Mouse (Mus musculus) forebrain, embryonic 13.5 days (tissue): ENCODE results near the gene Itm2c. TPM values are rescaled to one million over a fixed set of nuclear protein-coding genes. Genes with fewer than 3 reads are reported as not detected.
A peak's percentile ranks its signal among the peaks of the same experiment; 100 is the strongest.

Source experiments
- ATAC-seq: fragments of 200-750 bp; cut with Nextera tagmentation; 2 replicates; pipeline ENCODE4 v1.8.0; 2017
- H3K27ac ChIP-seq: fragments of 300-500 bp; sonication (generic); 2 replicates; pipeline ENCODE4 v1.5.1; 2015; ENCODE audit warnings: inconsistent platforms, mild to moderate bottlenecking, moderate library complexity
- H3K27me3 ChIP-seq: fragments of 300-500 bp; sonication (generic); 2 replicates; pipeline ENCODE4 v1.6.1; 2015; ENCODE audit warnings: mild to moderate bottlenecking, inconsistent platforms
- H3K36me3 ChIP-seq: fragments of 300-500 bp; sonication (generic); 2 replicates; pipeline ENCODE4 v1.6.1; 2015; ENCODE audit warnings: mild to moderate bottlenecking, inconsistent platforms; ENCODE audit not compliant: poor library complexity, severe bottlenecking
- H3K4me1 ChIP-seq: fragments of 300-500 bp; sonication (generic); 2 replicates; pipeline ENCODE4 v1.6.1; 2015; ENCODE audit warnings: inconsistent platforms
- H3K4me2 ChIP-seq: fragments of 300-500 bp; sonication (generic); 2 replicates; pipeline ENCODE4 v1.6.1; 2015; ENCODE audit warnings: inconsistent platforms, mild to moderate bottlenecking, moderate library complexity
- H3K4me3 ChIP-seq: fragments of 300-500 bp; sonication (generic); 2 replicates; pipeline ENCODE4 v1.5.1; 2015; ENCODE audit warnings: mild to moderate bottlenecking, inconsistent platforms
- H3K9ac ChIP-seq: fragments of 300-500 bp; sonication (generic); 2 replicates; pipeline ENCODE4 v1.6.1; 2015; ENCODE audit warnings: mild to moderate bottlenecking, inconsistent platforms
- H3K9me3 ChIP-seq: fragments of 300-500 bp; sonication (generic); replicated peaks from 2 replicates; pipeline ENCODE4 v1.6.1; 2016; ENCODE audit warnings: inconsistent platforms
- WGBS: fragments of 180-500 bp; shearing (Covaris S2); methylation state at CpG from one replicate; pipeline ENCODE4 v1.1.7; 2015; 5-methylcytosine and 5-hydroxymethylcytosine counted together
- polyA plus RNA-seq: library from polyadenylated mRNA; unstranded; fragments of >200 nt; fragmentation: Nextera tagmentation; extraction: Ambion mirVana; gene quantifications from 2 replicates; pipeline ENCODE4 v1.2.1, GENCODE M21; 2015

The Itm2c gene
- polyA plus RNA-seq, 1 experiment from 2014 or later: 124 TPM

DNA sequence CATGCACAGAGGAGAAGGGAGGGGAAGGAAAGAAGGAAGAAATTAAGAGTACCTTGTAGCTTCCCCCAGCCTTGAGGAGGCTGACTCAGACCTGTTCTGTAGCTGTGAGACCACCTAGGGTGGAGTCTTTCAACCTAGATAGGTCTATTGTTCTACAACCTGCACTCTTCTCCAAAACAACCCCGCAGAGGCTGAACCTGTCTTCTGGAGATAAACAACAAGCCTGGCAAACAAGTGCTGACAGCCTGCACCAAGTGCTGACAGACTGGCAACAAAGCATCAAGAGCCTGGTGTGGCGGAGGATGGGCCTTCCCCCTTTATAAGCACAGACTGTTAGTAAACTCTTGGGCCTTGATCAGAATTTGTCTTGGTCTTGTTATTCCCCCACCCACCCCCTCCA is 23.5 kb upstream of the Itm2c start:
- Histone ChIP-seq H3K27ac (no peak overlapping the region), H3K9ac (no peak overlapping the region), H3K36me3 (no peaks in the 10 kb centered on the region), H3K4me3 (no peak overlapping the region), H3K9me3 (peaks cover 8% of the 10 kb centered on the region), H3K27me3 (no peaks in the 10 kb centered on the region), H3K4me2 (no peak overlapping the region), H3K4me1 (no peaks in the 10 kb centered on the region)
- ATAC-seq: no peak
- 82% methylated on average over 2 of the region's 2 CpGs for WGBS

DNA sequence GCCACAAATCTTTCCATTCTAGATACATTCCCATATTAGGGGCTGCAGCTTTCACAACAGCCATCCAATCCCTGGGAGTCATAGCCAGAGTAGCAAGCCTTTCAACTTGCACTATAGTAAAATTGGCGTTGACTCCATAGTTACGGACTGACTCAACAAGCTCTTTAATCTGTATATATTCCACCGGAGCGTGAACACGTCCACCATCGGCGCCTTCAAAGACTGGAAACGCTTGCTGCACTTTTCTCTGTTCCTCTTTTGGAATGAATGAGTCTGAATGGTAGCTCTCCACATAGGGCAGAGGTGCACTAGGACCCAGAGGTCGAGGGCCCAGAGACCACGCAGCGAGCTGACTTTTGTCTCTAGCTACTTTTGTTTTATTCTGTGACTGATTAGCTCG is 12.1 kb upstream of the Itm2c start:
- Histone ChIP-seq H3K9me3 (peaks cover 31% of the 10 kb centered on the region), H3K27me3 (no peaks in the 10 kb centered on the region), H3K9ac (no peak overlapping the region), H3K4me1 (no peaks in the 10 kb centered on the region), H3K4me3 (no peak overlapping the region), H3K36me3 (no peaks in the 10 kb centered on the region), H3K27ac (no peak overlapping the region), H3K4me2 (no peak overlapping the region)
- 93% methylated on average over 12 of the region's 12 CpGs for WGBS
- no peak for ATAC-seq

DNA sequence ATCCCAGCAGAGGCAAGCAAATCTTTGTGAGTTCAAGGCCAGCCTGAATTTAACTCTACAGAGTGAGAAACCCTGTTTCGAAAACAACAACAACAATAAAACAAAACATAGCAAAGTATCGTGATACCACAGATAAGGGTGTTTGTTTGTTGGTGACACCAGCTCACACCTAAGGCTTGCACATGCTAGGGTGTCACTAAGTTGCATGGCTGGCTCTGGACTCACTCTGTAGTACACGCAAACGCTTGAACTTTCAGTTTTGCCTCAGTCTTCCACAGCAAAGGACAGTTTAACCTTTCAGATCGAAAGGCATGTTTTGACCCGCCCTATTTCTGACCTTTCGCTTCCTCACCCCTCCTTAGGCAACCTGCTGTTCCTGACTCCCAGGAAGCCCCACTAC is 6.9 kb upstream of the Itm2c start:
- 93% methylated on average over 7 of the region's 7 CpGs for WGBS

DNA sequence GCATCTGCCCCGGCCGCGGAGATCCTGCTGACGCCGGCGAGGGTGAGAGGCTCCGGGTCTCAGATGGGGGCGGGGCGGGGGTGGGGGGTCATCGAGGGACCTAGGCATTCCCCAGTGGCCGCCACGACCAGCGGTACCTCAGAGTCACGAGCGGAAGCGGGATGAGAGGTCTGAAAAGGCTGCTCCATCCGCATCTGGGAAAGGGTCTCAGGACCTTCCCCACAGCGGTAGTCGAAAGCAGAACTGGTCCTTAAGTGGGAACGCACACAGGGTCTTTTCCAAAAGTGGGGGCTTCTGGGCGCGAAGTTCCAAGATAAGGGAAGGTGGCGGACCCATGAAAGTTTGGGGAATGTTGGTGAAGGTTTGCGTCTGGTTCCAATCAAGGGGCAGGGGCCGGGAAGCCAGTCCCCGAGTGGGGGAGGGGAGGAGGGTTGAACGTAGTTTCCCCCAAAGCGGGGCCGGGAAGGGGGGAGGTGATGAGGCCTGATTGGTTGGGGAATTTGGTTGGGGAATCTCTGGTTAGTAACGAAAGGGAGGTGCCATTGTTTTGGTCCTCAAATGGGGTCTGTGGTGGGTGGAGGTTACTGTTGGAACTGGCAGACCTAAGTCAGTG is 773 bp downstream of the Itm2c start:
- H3K9me3 ChIP-seq: no peaks in the 10 kb centered on the region
- no peaks in the 10 kb centered on the region for H3K36me3 ChIP-seq
- ATAC-seq: peak; percentile 48
- H3K9ac ChIP-seq: peak overlapping the region; percentile 77
- peak overlapping the region; percentile 77 for H3K27ac ChIP-seq
- peak overlapping the region; percentile 89 for H3K4me2 ChIP-seq
- peaks cover 54% of the 10 kb centered on the region for H3K4me1 ChIP-seq
- peak overlapping the region; percentile 70 for H3K4me3 ChIP-seq
- H3K27me3 ChIP-seq: no peaks in the 10 kb centered on the region
- 1% methylated on average over 29 of the region's 30 CpGs for WGBS

More for the DNA sequence above, 6.9 kb upstream of the Itm2c start:
- Histone ChIP-seq H3K4me2 (no peak overlapping the region), H3K36me3 (no peaks in the 10 kb centered on the region), H3K27me3 (no peaks in the 10 kb centered on the region), H3K27ac (no peak overlapping the region), H3K9me3 (peaks cover 8% of the 10 kb centered on the region), H3K9ac (no peak overlapping the region), H3K4me3 (no peak overlapping the region), H3K4me1 (no peaks in the 10 kb centered on the region)
- ATAC-seq: no peak

DNA sequence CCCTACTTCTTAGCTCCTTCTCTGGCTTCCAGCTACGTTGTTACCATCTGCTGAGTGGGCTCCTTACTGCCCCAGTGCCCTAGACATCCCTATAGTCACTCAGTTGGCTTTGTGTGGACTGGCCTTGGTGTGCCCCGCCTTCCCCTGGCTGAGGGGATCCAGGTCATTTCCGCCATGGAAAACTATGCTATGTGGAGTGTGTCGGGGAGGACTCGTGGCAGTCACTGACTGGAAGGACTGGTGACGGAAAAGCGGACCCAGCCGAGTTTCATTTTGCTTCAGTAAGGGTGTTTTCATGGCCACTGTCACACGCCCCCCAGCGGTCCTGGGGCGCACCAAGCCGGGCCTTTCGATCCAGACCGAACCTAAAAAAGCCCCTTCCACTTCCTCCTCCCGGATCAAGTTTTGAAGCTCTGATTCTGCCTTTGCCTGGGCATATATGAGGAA is 1.3 kb downstream of the Itm2c start:
- no peaks in the 10 kb centered on the region for H3K9me3 ChIP-seq
- WGBS: 1% methylated on average over 15 of the region's 15 CpGs
- no peaks in the 10 kb centered on the region for H3K27me3 ChIP-seq
- H3K9ac ChIP-seq: peak overlapping the region; percentile 77
- ATAC-seq: peak; percentile 42
- H3K27ac ChIP-seq: peak overlapping the region; percentile 77
- H3K4me3 ChIP-seq: peak overlapping the region; percentile 70
- H3K4me2 ChIP-seq: peak overlapping the region; percentile 89
- H3K4me1 ChIP-seq: peaks cover 60% of the 10 kb centered on the region
- no peaks in the 10 kb centered on the region for H3K36me3 ChIP-seq

DNA sequence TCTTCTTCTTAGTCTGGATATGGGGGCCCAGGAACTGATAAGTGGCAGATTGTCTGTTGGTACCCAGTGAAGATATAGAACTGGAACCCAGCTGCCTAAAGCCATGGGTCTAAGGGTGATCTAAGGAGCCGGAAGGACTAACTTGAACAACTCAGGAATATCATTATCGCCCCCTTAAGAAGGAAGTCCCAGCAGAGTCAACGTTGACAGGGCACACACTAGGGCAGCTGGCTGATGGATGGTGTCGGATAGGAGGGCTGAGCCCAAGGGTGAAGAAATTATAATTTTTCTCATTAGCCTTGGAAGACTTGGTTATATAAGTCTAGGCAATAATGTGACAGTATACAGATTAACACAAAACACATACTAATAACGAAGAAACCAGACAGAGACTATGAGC is 2.0 kb downstream of the Itm2c start:
- Histone ChIP-seq H3K4me2 (peak overlapping the region; percentile 89), H3K4me3 (peak overlapping the region; percentile 70), H3K27ac (peak overlapping the region; percentile 77; the same call in 1 of the 2 replicates), H3K36me3 (no peaks in the 10 kb centered on the region), H3K4me1 (peaks cover 67% of the 10 kb centered on the region), H3K27me3 (no peaks in the 10 kb centered on the region), H3K9ac (peak overlapping the region; percentile 77), H3K9me3 (no peaks in the 10 kb centered on the region)
- WGBS: 67% methylated on average over 5 of the region's 5 CpGs
- ATAC-seq: no peak

DNA sequence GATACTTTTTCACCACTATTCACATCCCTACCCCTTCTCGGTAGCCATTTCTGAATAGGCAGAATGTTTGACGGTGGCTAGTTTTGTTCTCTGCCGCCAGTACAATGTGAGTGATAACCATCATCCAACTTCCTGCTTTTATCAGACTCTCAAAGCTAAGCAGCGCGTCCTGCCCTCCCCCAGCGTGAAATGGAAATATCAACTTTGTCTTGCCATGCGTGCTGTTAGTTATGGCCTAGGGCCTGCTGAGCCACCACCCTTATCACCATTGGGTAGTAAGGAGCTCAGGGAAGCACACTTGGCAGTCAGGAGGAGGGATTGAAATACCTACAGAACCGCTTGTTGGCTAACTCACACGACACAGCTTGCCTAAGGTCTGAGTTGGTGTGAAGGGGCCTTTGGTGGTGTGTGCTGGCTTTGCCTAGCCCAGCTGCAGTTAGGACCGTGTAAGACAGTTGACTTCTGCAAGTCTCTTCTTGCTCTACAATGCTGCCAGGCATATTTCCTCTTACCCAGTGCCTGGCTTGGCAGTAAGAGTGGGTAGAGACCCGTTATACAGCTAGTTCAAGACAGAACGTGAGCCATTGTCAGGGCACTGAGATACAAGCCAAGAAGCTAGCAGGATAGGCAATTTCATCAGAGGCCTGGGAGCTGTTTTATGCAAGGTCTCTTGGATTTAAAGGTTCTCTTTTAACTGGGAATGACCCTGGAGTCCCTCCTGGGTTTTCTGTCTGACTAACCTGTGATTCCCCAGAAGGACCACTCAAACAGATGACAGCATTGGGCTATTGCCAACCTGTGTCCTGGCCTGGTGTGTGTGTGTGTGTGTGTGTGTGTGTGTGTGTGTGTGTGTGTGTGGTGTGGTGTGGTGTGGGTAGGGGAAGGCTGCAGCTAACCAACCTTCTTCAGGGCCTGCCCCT is 3.0 kb downstream of the Itm2c start:
- H3K36me3 ChIP-seq: no peaks in the 10 kb centered on the region
- peak overlapping the region; percentile 89 for H3K4me2 ChIP-seq
- no peak for ATAC-seq
- WGBS: 72% methylated on average over 12 of the region's 12 CpGs
- no peaks in the 10 kb centered on the region for H3K9me3 ChIP-seq
- H3K9ac ChIP-seq: peak overlapping the region; percentile 51
- peak overlapping the region; percentile 87 for H3K27ac ChIP-seq
- H3K4me1 ChIP-seq: peaks cover 76% of the 10 kb centered on the region
- peak overlapping the region; percentile 70; the same call in 1 of the 2 replicates for H3K4me3 ChIP-seq
- H3K27me3 ChIP-seq: no peaks in the 10 kb centered on the region

DNA sequence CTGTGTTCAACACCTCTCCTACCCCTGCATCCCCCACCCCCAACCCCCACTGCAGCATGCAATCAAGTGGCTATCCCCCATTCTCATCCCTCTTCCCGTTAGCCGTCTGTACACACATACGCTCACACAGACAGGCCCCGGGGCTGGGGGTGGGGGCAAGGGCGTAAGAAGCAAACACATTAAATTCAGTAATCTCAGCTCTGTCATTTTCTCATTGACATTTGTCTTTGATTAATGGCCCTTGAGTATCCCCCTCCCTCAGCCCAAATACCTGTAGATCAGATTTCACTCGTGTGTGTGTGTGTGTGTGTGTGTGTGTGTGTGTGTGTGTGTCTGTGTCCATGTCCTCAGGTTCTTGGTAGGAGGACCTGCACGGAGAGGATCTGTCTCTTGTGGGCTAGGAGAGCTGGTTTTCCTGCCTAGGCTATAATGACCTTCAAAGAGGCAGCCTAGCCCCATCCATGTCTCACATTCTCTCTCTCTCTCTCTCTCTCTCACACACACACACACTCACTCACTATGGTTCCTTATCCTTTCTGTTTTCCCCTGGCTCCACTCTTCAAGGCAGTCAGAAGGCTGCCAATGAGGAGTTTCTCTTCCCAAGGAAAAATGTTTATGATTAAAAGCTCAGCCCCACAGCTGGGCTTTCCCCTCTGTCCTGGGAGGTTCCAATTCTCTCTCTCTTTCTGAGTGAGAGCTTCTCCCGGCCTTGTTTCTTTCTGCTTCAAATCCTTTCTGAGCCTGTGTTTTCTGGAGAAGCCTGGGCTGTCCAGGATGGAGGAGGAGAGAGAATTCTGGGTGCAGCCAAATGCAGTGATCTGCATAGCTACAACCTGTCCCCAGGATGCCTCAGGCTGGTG is 4.0 kb downstream of the Itm2c start:
- Histone ChIP-seq H3K9me3 (no peaks in the 10 kb centered on the region), H3K9ac (peak overlapping the region; percentile 50), H3K4me3 (peak overlapping the region; percentile 3), H3K4me1 (peaks cover 87% of the 10 kb centered on the region), H3K4me2 (peak overlapping the region; percentile 89), H3K36me3 (peaks cover 4% of the 10 kb centered on the region), H3K27me3 (no peaks in the 10 kb centered on the region), H3K27ac (peak overlapping the region; percentile 87)
- 24% methylated on average over 8 of the region's 8 CpGs for WGBS
- no peak for ATAC-seq

DNA sequence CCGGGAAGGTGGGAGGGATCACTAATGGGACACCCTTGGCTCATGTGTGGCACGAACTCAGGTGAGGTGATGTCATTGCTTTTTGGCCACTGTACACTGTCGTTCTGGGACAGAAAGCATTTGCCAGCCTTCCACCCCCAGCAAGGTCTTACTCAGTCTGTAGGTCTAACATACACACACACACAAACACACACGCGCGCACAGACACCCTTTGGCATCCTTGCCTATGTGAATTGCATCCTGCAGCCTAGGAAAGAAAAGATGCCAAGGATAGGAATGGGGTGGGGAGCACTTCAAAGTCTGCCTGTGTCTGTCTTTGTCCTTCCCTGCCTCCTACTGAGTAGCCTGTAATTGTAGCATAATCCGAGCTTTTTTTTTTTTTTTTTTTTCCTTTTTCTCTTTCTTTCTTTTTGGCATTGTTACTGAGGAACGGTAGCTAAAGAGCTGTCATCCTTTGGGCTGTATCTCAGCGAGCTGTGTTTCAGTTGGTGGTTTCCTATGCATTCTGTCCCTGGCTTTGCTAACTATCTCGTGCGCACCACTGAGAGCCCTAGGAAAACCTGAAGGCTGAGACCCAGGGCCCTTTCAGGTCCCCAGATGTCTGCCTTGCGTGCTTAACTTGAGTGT is 4.8 kb downstream of the Itm2c start:
- Histone ChIP-seq H3K4me3 (peak overlapping the region; percentile 2), H3K9ac (peak overlapping the region; percentile 50), H3K4me2 (peak overlapping the region; percentile 89), H3K4me1 (peaks cover 85% of the 10 kb centered on the region), H3K36me3 (peaks cover 11% of the 10 kb centered on the region), H3K27ac (peak overlapping the region; percentile 87), H3K9me3 (no peaks in the 10 kb centered on the region), H3K27me3 (no peaks in the 10 kb centered on the region)
- 19% methylated on average over 12 of the region's 12 CpGs for WGBS
- ATAC-seq: no peak

DNA sequence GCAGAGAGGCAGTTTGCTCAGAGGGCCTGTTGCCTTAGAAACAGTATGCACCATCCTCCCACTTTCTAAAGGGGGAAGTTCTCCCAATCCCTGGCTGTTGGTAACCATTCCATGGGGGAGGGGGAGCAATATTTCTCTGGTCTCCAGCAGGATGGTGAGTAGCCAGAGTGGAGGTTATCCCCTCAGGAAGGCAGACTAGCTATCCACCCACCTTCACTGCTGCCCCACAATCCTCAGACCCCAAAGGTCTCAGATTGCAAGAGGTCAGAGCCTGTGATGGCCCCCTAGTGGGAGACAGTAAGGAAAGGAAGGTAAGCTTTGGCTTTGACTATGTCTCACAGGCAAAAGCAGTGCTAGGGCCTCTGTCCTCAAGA is 5.3 kb downstream of the Itm2c start:
- Histone ChIP-seq H3K4me1 (peaks cover 83% of the 10 kb centered on the region), H3K4me2 (peak overlapping the region; percentile 89), H3K4me3 (peak overlapping the region; percentile 2; the same call in 1 of the 2 replicates), H3K27me3 (no peaks in the 10 kb centered on the region), H3K36me3 (peaks cover 16% of the 10 kb centered on the region), H3K27ac (peak overlapping the region; percentile 87), H3K9ac (peak overlapping the region; percentile 37; the same call in 1 of the 2 replicates), H3K9me3 (no peaks in the 10 kb centered on the region)
- no peak for ATAC-seq

DNA sequence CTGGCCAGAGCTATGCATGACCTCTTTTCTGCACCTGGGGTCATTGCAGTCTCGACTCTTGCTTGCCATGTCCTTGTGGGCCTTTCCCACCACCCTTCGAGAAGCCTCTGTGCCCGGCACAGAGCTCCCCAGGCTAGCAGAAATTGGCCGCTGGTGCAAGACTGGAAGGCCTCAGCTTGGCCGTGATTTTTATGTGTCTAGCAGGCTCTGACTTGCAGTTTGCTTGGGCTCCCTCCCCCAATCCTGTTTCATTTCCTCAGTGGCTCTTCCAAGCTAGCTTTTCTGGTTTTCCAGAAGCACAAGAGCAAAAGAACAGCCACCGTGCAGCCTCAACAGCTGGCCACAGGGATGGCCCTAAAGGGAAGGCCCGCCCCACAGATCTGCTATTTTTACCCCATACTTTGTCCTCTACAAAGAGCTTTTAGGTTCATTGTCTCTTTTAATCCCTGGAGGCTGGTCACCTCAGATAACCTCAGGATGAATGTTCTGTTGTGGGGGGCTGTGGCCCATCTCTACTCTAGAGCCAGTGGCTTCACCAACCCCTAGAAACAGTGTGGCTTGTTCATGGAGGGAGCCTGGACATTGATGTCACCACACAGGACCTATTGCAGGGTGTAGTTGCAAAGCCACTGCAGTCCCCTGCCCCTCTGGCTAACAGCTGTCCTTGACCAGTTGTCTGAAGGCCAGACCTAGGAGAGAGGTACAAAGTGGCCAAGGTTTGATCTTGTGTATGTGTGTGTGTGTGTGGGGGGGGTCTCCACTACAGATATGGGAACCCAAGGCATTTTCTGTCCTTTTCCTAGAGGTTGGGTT is 6.6 kb downstream of the Itm2c start:
- peaks cover 29% of the 10 kb centered on the region for H3K36me3 ChIP-seq
- H3K4me3 ChIP-seq: no peak overlapping the region
- peaks cover 76% of the 10 kb centered on the region for H3K4me1 ChIP-seq
- peak overlapping the region; percentile 53; the same call in 1 of the 2 replicates for H3K9ac ChIP-seq
- no peak overlapping the region; the same call in 1 of the 2 replicates for H3K4me2 ChIP-seq
- no peaks in the 10 kb centered on the region for H3K27me3 ChIP-seq
- peak overlapping the region; percentile 70 for H3K27ac ChIP-seq
- no peak for ATAC-seq
- WGBS: 70% methylated on average over 7 of the region's 7 CpGs
- no peaks in the 10 kb centered on the region for H3K9me3 ChIP-seq
